Mouse (Mus musculus) gastrocnemius, adult 18-20 months (tissue): ENCODE measurements around the gene Fcho2. TPM values are rescaled to one million over a fixed set of nuclear protein-coding genes. Genes with fewer than 3 reads are reported as not detected.

Experiments used
- DNase-seq: peaks from one replicate; pipeline ENCODE4 v3.0.0; 2021; ENCODE audit warnings: low spot score
- total RNA-seq, 2 experiments: library from RNA; stranded (reverse); gene quantifications; 2 replicates each; pipeline ENCODE4 v1.2.3; 2021

The Fcho2 gene
- total RNA-seq, 2 experiments from 2014 or later = 21.3 to 26.3 TPM

DNA sequence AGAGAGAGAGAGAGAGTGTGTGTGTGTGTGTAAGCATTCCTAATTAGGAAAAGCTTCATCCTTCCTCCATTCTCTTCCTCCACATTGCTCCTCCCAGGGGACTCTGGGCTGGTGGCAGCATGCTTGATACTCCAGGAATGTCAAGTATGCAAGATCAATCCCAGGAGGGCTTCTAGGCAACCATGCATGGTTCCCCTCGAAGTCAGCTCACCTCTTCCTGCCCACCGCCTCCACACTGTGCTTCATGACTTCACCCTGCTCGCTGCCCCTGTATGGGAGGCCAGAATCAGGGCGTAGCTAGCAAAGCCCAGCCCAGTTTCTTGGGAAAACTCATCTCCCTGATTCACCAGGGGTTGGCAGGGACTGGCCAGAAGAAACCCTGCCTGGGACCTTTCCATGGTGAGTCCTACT, 135.6 kb downstream of the Fcho2 start:
- no peak for DNase-seq

DNA sequence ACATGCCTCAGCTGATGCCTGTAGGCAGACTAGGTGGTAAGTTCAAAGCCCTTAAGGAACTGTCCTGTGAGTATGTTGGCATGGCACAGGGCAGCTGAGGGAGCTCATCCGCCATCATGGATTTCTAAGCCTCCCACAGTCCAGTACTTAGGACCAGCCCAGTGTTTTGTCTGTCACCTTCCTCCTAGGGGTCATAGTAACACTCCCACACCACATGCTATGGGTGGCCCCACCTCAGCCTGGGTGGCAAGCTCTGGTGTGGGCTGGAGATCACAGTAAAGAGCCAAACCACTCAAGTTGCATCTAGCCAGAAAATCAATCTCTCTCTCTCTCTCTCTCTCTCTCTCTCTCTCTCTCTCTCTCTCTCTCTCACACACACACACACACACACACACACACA, 136.0 kb downstream of the Fcho2 start:
- DNase-seq = no peak

DNA sequence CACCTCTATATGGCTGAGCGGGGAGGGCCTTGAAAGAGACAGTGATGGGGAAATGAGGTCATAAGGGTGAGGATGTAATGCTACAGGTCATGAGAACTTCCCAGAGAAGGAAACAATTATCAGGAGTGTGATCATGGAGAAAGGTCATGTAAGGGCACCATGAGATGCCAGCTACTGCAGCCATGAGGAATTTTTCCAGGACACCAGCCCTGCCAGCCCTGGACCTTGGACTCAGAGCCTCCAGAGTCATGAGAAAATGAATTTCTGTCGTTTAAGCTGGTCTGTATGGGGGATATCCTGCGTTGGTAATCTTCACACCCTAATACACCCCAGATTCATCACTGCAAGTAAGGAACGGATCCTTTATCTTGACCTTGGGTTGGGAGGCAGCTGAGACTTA, 141.3 kb downstream of the Fcho2 start:
- no peak for DNase-seq

Other genes with a start within 250 kb of the Fcho2 start
- not detected for gene Tmem174, start 178.0 kb downstream of the Fcho2 start, total RNA-seq
- 1 to 10 TPM in 1 of 2 experiments, not detected in 1; 2.0 TPM for gene Tmem171, start 120.6 kb downstream of the Fcho2 start, total RNA-seq
- gene Tnpo1, start 110.9 kb upstream of the Fcho2 start, total RNA-seq = 10 to 100 TPM; 26.9 to 36.5 TPM
- gene 1700024P04Rik, start 169.1 kb upstream of the Fcho2 start, total RNA-seq = not detected